Mouse (Mus musculus) MEL (cell line): ENCODE results near the gene Zfp362.

Experiments used
- BHLHE40 ChIP-seq: IDR thresholded peaks from 2 replicates; pipeline ENCODE4 v1.6.1; 2012; ENCODE audit warnings: low read depth, mild to moderate bottlenecking, inconsistent platforms, low read length, improper control_type of control experiment, borderline replicate concordance
- CHD2 ChIP-seq: IDR thresholded peaks from 2 replicates; pipeline ENCODE4 v1.6.1; 2011; ENCODE audit warnings: low read length, improper control_type of control experiment
- CTCF ChIP-seq, 3 experiments: IDR thresholded peaks in 2 of 3; conservative IDR thresholded peaks in 1 of 3; 2 replicates each; pipeline ENCODE4 v1.5.1; 2011 to 2012; ENCODE audit warnings: low read length in 3 of 3, low read depth in 2 of 3, mild to moderate bottlenecking in 2 of 3, improper control_type of control experiment in 1 of 3, inconsistent platforms in 1 of 3, mixed read lengths in 1 of 3, moderate library complexity in 1 of 3; ENCODE audit not compliant: control insufficient read depth in 1 of 3, insufficient read depth in 1 of 3, poor library complexity in 1 of 3, severe bottlenecking in 1 of 3
- EP300 ChIP-seq, 2 experiments: IDR thresholded peaks; 2 replicates each; pipeline ENCODE4 v1.6.1; 2011; ENCODE audit warnings: improper control_type of control experiment in 2 of 2, low read length in 2 of 2, low read depth in 1 of 2, mild to moderate bottlenecking in 1 of 2
- GATA1 ChIP-seq: IDR thresholded peaks from 2 replicates; pipeline ENCODE4 v1.6.1; 2011; ENCODE audit warnings: low read depth, low read length, improper control_type of control experiment
- HCFC1 ChIP-seq: IDR thresholded peaks from 2 replicates; pipeline ENCODE4 v1.6.1; 2012; ENCODE audit warnings: low read depth, mild to moderate bottlenecking, inconsistent platforms, low read length, improper control_type of control experiment, moderate library complexity
- MAZ ChIP-seq: IDR thresholded peaks from 2 replicates; pipeline ENCODE4 v1.6.1; 2012; ENCODE audit warnings: low read depth, mild to moderate bottlenecking, inconsistent platforms, low read length, improper control_type of control experiment
- POLR2A ChIP-seq, 2 experiments: IDR thresholded peaks; 2 replicates each; pipeline ENCODE4 v1.6.1; 2011 to 2012; ENCODE audit warnings: low read length in 2 of 2, mild to moderate bottlenecking in 2 of 2, control low read depth in 1 of 2, improper control_type of control experiment in 1 of 2, low read depth in 1 of 2, moderate library complexity in 1 of 2; ENCODE audit not compliant: control insufficient read depth in 1 of 2, insufficient read depth in 1 of 2, poor library complexity in 1 of 2
- RCOR1 ChIP-seq: IDR thresholded peaks from 2 replicates; pipeline ENCODE4 v1.6.1; 2012; ENCODE audit warnings: low read depth, mild to moderate bottlenecking, inconsistent platforms, low read length, improper control_type of control experiment
- TAL1 ChIP-seq: IDR thresholded peaks from 2 replicates; pipeline ENCODE4 v1.6.1; 2012; ENCODE audit warnings: mild to moderate bottlenecking, inconsistent platforms, low read length, moderate library complexity, mixed read lengths
- TBP ChIP-seq: IDR thresholded peaks from 2 replicates; pipeline ENCODE4 v1.8.0; 2011; ENCODE audit warnings: low read depth, low read length, improper control_type of control experiment
- USF1 ChIP-seq: IDR thresholded peaks from 2 replicates; pipeline ENCODE4 v1.6.1; 2014; ENCODE audit warnings: low read depth, mild to moderate bottlenecking, inconsistent platforms, low read length, improper control_type of control experiment, moderate library complexity

- TF ChIP-seq HCFC1 (no peak), POLR2A (IDR thresholded peaks at IDR 0.05; ENCODE audit: control insufficient read depth in 1 of 2, insufficient read depth in 1 of 2, low read depth in 1 of 2, low read length in 2 of 2, poor library complexity in 1 of 2) (no peak), CTCF (IDR thresholded peaks at IDR 0.05 in 2 of 3, conservative IDR thresholded peaks at IDR 0.05 in 1 of 3; ENCODE audit: control insufficient read depth in 1 of 3, insufficient read depth in 1 of 3, low read depth in 2 of 3, low read length in 3 of 3, poor library complexity in 1 of 3, severe bottlenecking in 1 of 3) (no peak), MAZ (no peak), EP300 (IDR thresholded peaks at IDR 0.05; ENCODE audit: low read depth in 1 of 2, low read length in 2 of 2) (no peak), BHLHE40 (no peak), USF1 (no peak), TAL1 (no peak), RCOR1 (no peak), TBP (no peak), GATA1 (no peak), CHD2 (no peak)
Observed at GRCm38 (mm10) chr4:128734217-128734616, 71.6 kb downstream of the Zfp362 start.
